Mouse (Mus musculus) forebrain, embryonic 14.5 days (tissue): ENCODE data around the gene Dnm3. TPM values are rescaled to one million over a fixed set of nuclear protein-coding genes. Genes with fewer than 3 reads are reported as not detected.

Experiments
- ATAC-seq: fragments of 200-750 bp; cut with Nextera tagmentation; 2 replicates; pipeline ENCODE4 v1.8.0; 2017; ENCODE audit warnings: mild to moderate bottlenecking, moderate library complexity
- DNase-seq: peaks from one replicate; pipeline ENCODE4 v3.0.0-alpha.2; 2015; ENCODE audit warnings: low spot score
- H3K27ac ChIP-seq: fragments of 300-500 bp; sonication (generic); 2 replicates; pipeline ENCODE4 v1.5.1; 2014; ENCODE audit warnings: low read depth, mild to moderate bottlenecking, control low read depth, low read length, moderate library complexity
- H3K27me3 ChIP-seq: fragments of 300-500 bp; sonication (generic); replicated peaks from 2 replicates; pipeline ENCODE4 v1.6.1; 2014; ENCODE audit warnings: low read length, control low read depth, mixed read lengths; ENCODE audit not compliant: control insufficient read depth, insufficient read depth
- H3K36me3 ChIP-seq: fragments of 300-500 bp; sonication (generic); 2 replicates; pipeline ENCODE4 v1.6.1; 2014; ENCODE audit warnings: low read length, control low read depth; ENCODE audit not compliant: control insufficient read depth, insufficient read depth
- H3K4me1 ChIP-seq: fragments of 300-500 bp; sonication (generic); 2 replicates; pipeline ENCODE4 v1.6.1; 2014; ENCODE audit warnings: antibody characterized with exemption, low read length, control low read depth; ENCODE audit not compliant: control insufficient read depth, insufficient read depth
- H3K4me2 ChIP-seq: fragments of 300-500 bp; sonication (generic); 2 replicates; pipeline ENCODE4 v1.6.1; 2014; ENCODE audit warnings: mild to moderate bottlenecking, control low read depth, low read length
- H3K4me3 ChIP-seq: fragments of 300-500 bp; sonication (generic); 2 replicates; pipeline ENCODE4 v1.5.1; 2014; ENCODE audit warnings: low read depth, low read length, control low read depth
- H3K9ac ChIP-seq: fragments of 300-500 bp; sonication (generic); 2 replicates; pipeline ENCODE4 v1.6.1; 2014; ENCODE audit warnings: mild to moderate bottlenecking, low read length, control low read depth, moderate library complexity
- H3K9me3 ChIP-seq: fragments of 300-500 bp; sonication (generic); replicated peaks from 2 replicates; pipeline ENCODE4 v1.6.1; 2016; ENCODE audit warnings: low read length, control low read depth, mixed read lengths; ENCODE audit not compliant: control insufficient read depth
- WGBS: fragments of 180-500 bp; shearing (Covaris S2); extraction: QIAGEN DNeasy Blood & Tissue Kit; methylation state at CpG from one replicate; pipeline ENCODE4 v1.1.7; 2014; 5-methylcytosine and 5-hydroxymethylcytosine counted together
- polyA plus RNA-seq: library from polyadenylated mRNA; unstranded; fragments of >200 nt; fragmentation: Nextera tagmentation; extraction: Ambion mirVana; gene quantifications from 2 replicates; pipeline ENCODE4 v1.2.1, GENCODE M21; 2014

Dnm3 gene
- polyA plus RNA-seq, 1 experiment from 2014 or later, result 20.6 TPM

- Histone ChIP-seq H3K4me2 (no peak overlapping the region), H3K9me3 (no peaks in the 10 kb centered on the region), H3K36me3 (no peaks in the 10 kb centered on the region), H3K27me3 (no peaks in the 10 kb centered on the region), H3K27ac (no peak overlapping the region), H3K4me1 (no peaks in the 10 kb centered on the region), H3K9ac (no peak overlapping the region), H3K4me3 (no peak overlapping the region)
- WGBS, result 80% methylated on average over 3 of the region's 3 CpGs
- ATAC-seq, result no peak
- DNase-seq, result peak; percentile 46
Observed at GRCm38 (mm10) chr1:162449161-162449909, 28.5 kb downstream of the Dnm3 start.

- no peaks in the 10 kb centered on the region for H3K4me1 ChIP-seq
- H3K27ac ChIP-seq, result no peak overlapping the region
- 87% methylated on average over 8 of the region's 8 CpGs for WGBS
- H3K4me3 ChIP-seq, result no peak overlapping the region
- H3K27me3 ChIP-seq, result no peaks in the 10 kb centered on the region
- DNase-seq (no peak), ATAC-seq (no peak)
- H3K4me2 ChIP-seq, result no peak overlapping the region
- H3K36me3 ChIP-seq, result no peaks in the 10 kb centered on the region
- no peaks in the 10 kb centered on the region for H3K9me3 ChIP-seq
- H3K9ac ChIP-seq, result no peak overlapping the region
Observed at GRCm38 (mm10) chr1:162444805-162445204, 33.0 kb downstream of the Dnm3 start.

- ATAC-seq (no peak), DNase-seq (no peak)
- H3K9ac ChIP-seq, result no peak overlapping the region
- H3K9me3 ChIP-seq, result no peaks in the 10 kb centered on the region
- no peaks in the 10 kb centered on the region for H3K27me3 ChIP-seq
- H3K4me2 ChIP-seq, result no peak overlapping the region
- H3K36me3 ChIP-seq, result no peaks in the 10 kb centered on the region
- no peaks in the 10 kb centered on the region for H3K4me1 ChIP-seq
- H3K4me3 ChIP-seq, result no peak overlapping the region
- no peak overlapping the region for H3K27ac ChIP-seq
Observed at GRCm38 (mm10) chr1:162439576-162439975, 38.3 kb downstream of the Dnm3 start.

- H3K9ac ChIP-seq, result no peak overlapping the region
- H3K27me3 ChIP-seq, result no peaks in the 10 kb centered on the region
- no peaks in the 10 kb centered on the region for H3K9me3 ChIP-seq
- H3K36me3 ChIP-seq, result no peaks in the 10 kb centered on the region
- ATAC-seq, result no peak
- no peak overlapping the region for H3K4me2 ChIP-seq
- no peak overlapping the region for H3K4me3 ChIP-seq
- H3K27ac ChIP-seq, result no peak overlapping the region
- WGBS, result 64% methylated on average over 3 of the region's 3 CpGs
- no peak for DNase-seq
- H3K4me1 ChIP-seq, result no peaks in the 10 kb centered on the region
Observed at GRCm38 (mm10) chr1:162436672-162437071, 41.2 kb downstream of the Dnm3 start.

GRCm38 (mm10) chr1:162428904-162429303 lies 48.9 kb downstream of the Dnm3 start:
- no peak overlapping the region for H3K4me3 ChIP-seq
- no peaks in the 10 kb centered on the region for H3K9me3 ChIP-seq
- H3K27me3 ChIP-seq, result no peaks in the 10 kb centered on the region
- H3K9ac ChIP-seq, result no peak overlapping the region
- H3K27ac ChIP-seq, result no peak overlapping the region
- H3K4me2 ChIP-seq, result no peak overlapping the region
- H3K36me3 ChIP-seq, result no peaks in the 10 kb centered on the region
- DNase-seq (no peak), ATAC-seq (no peak)
- 96% methylated on average over 2 of the region's 2 CpGs for WGBS
- no peaks in the 10 kb centered on the region; the same call in 1 of the 2 replicates for H3K4me1 ChIP-seq

- DNase-seq (peak; percentile 10), ATAC-seq (no peak)
- H3K27ac ChIP-seq, result no peak overlapping the region
- H3K4me2 ChIP-seq, result no peak overlapping the region
- H3K36me3 ChIP-seq, result no peaks in the 10 kb centered on the region
- H3K27me3 ChIP-seq, result no peaks in the 10 kb centered on the region
- 39% methylated on average over 15 of the region's 15 CpGs for WGBS
- H3K9ac ChIP-seq, result no peak overlapping the region
- no peak overlapping the region for H3K4me3 ChIP-seq
- H3K4me1 ChIP-seq, result no peaks in the 10 kb centered on the region; the same call in 1 of the 2 replicates
- no peaks in the 10 kb centered on the region for H3K9me3 ChIP-seq
Observed at GRCm38 (mm10) chr1:162425930-162426478, 51.8 kb downstream of the Dnm3 start.

- H3K9me3 ChIP-seq, result no peaks in the 10 kb centered on the region
- no peak overlapping the region for H3K27ac ChIP-seq
- no peak overlapping the region for H3K4me2 ChIP-seq
- DNase-seq (no peak), ATAC-seq (no peak)
- no peak overlapping the region for H3K4me3 ChIP-seq
- no peaks in the 10 kb centered on the region; the same call in 1 of the 2 replicates for H3K4me1 ChIP-seq
- no peak overlapping the region for H3K9ac ChIP-seq
- no peaks in the 10 kb centered on the region for H3K27me3 ChIP-seq
- no peaks in the 10 kb centered on the region for H3K36me3 ChIP-seq
- 86% methylated on average over 6 of the region's 6 CpGs for WGBS
Observed at GRCm38 (mm10) chr1:162422826-162423225, 55.0 kb downstream of the Dnm3 start.

GRCm38 (mm10) chr1:162413791-162414190 lies 64.0 kb downstream of the Dnm3 start:
- Histone ChIP-seq H3K27ac (no peak overlapping the region), H3K27me3 (no peaks in the 10 kb centered on the region)
- WGBS, result 42% methylated on average over 1 of the region's 1 CpGs

GRCm38 (mm10) chr1:162412787-162413429 lies 64.9 kb downstream of the Dnm3 start:
- WGBS, result 47% methylated on average over 7 of the region's 7 CpGs
- DNase-seq (peak; percentile 63), ATAC-seq (peak; percentile 22; the same call in 1 of the 2 replicates)

More at GRCm38 (mm10) chr1:162413791-162414190, 64.0 kb downstream of the Dnm3 start:
- no peak for ATAC-seq
- H3K4me3 ChIP-seq, result no peak overlapping the region
- DNase-seq, result no peak
- no peaks in the 10 kb centered on the region for H3K36me3 ChIP-seq
- no peak overlapping the region for H3K4me2 ChIP-seq
- peaks cover 9% of the 10 kb centered on the region; the same call in 1 of the 2 replicates for H3K4me1 ChIP-seq
- H3K9ac ChIP-seq, result no peak overlapping the region
- no peaks in the 10 kb centered on the region for H3K9me3 ChIP-seq

More at GRCm38 (mm10) chr1:162412787-162413429, 64.9 kb downstream of the Dnm3 start:
- Histone ChIP-seq H3K27ac (no peak overlapping the region), H3K9me3 (no peaks in the 10 kb centered on the region), H3K36me3 (no peaks in the 10 kb centered on the region), H3K4me2 (no peak overlapping the region), H3K27me3 (no peaks in the 10 kb centered on the region), H3K4me3 (no peak overlapping the region), H3K4me1 (peaks cover 9% of the 10 kb centered on the region; the same call in 1 of the 2 replicates), H3K9ac (no peak overlapping the region)
